Mouse (Mus musculus) lung, embryonic 14.5 days (tissue): ENCODE results near the gene Rnf212b. TPM values are rescaled to one million over a fixed set of nuclear protein-coding genes. Genes with fewer than 3 reads are reported as not detected.
"Not testable (repeated sequence)": the region's sequence is repeated elsewhere in the genome, so short reads cannot be mapped to it uniquely, and the experiment has no call there.

Experiments used
- ATAC-seq: fragments of 200-750 bp; cut with Nextera tagmentation; 2 replicates; pipeline ENCODE4 v1.8.0; 2017; ENCODE audit warnings: mild to moderate bottlenecking, moderate TSS enrichment, moderate library complexity; ENCODE audit not compliant: insufficient read depth
- DNase-seq: peaks from one replicate; pipeline ENCODE4 v3.0.0-alpha.2; 2015
- H3K27ac ChIP-seq: fragments of 300-500 bp; sonication (generic); 2 replicates; pipeline ENCODE4 v1.5.1; 2014; ENCODE audit warnings: low read depth, mild to moderate bottlenecking, moderate library complexity
- H3K27me3 ChIP-seq: fragments of 300-500 bp; sonication (generic); 2 replicates; pipeline ENCODE4 v1.6.1; 2014; ENCODE audit warnings: low read length, control low read depth; ENCODE audit not compliant: insufficient read depth
- H3K36me3 ChIP-seq: fragments of 300-500 bp; sonication (generic); 2 replicates; pipeline ENCODE4 v1.6.1; 2014; ENCODE audit warnings: control low read depth; ENCODE audit not compliant: insufficient read depth
- H3K4me1 ChIP-seq: fragments of 300-500 bp; sonication (generic); 2 replicates; pipeline ENCODE4 v1.6.1; 2014; ENCODE audit warnings: antibody characterized with exemption, control low read depth; ENCODE audit not compliant: insufficient read depth
- H3K4me2 ChIP-seq: fragments of 300-500 bp; sonication (generic); 2 replicates; pipeline ENCODE4 v1.6.1; 2014; ENCODE audit warnings: mild to moderate bottlenecking
- H3K4me3 ChIP-seq: fragments of 300-500 bp; sonication (generic); 2 replicates; pipeline ENCODE4 v1.5.1; 2014; ENCODE audit warnings: low read depth, low read length
- H3K9ac ChIP-seq: fragments of 300-500 bp; sonication (generic); 2 replicates; pipeline ENCODE4 v1.6.1; 2014
- H3K9me3 ChIP-seq: fragments of 300-500 bp; sonication (generic); 2 replicates; pipeline ENCODE4 v1.6.1; 2016; ENCODE audit warnings: low read depth, low read length, control low read depth
- CTCF ChIP-seq: IDR thresholded peaks from 2 replicates; pipeline ENCODE4 v1.5.1; 2016; ENCODE audit warnings: antibody characterized with exemption, low read depth
- WGBS: fragments of 180-500 bp; shearing (Covaris S2); extraction: QIAGEN DNeasy Blood & Tissue Kit; methylation state at CpG from one replicate; pipeline ENCODE4 v1.1.7; 2014; 5-methylcytosine and 5-hydroxymethylcytosine counted together
- polyA plus RNA-seq: library from polyadenylated mRNA; unstranded; fragments of >200 nt; fragmentation: Nextera tagmentation; extraction: Ambion mirVana; gene quantifications from 2 replicates; pipeline ENCODE4 v1.2.1, GENCODE M21; 2014

Rnf212b gene
- polyA plus RNA-seq, result not detected in 2 replicates

DNA sequence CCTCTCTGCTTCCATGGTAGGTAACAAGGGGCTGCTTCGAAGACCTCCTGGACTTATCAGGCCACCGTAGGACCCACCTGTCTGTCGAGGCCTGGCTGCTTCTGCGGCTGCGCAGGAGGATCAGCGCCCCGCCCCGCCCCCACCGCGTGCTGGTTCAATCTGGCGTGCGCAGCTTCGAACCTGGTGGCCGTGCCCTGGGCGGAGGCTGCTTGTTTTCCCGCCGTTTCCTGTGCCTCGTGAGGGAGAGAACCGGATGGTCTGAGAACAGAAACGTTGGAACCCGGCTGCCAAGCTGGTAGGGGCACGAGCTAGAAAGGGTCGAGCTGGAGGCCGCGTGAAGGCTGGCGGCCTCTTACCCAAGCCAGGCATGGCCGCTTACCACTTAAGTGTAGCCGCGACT is at the start of gene Rnf212b:
Gene Rnf212b (plus strand): TSS at position 151 of the 400 bp plus-strand sequence.
- no peaks in the 10 kb centered on the region for H3K27me3 ChIP-seq
- H3K4me3 ChIP-seq, result no peak within 1 kb of the TSS
- H3K9ac ChIP-seq, result no peak within 1 kb of the TSS
- H3K27ac ChIP-seq, result no peak within 1 kb of the TSS
- H3K36me3 ChIP-seq, result no peaks in the 10 kb centered on the region
- no peak for ATAC-seq
- no peak within 1 kb of the TSS for H3K4me2 ChIP-seq
- H3K4me1 ChIP-seq, result no peaks in the 10 kb centered on the region
- no peak for TF ChIP-seq CTCF
- 82% methylated on average over 29 of the region's 29 CpGs for WGBS
- H3K9me3 ChIP-seq, result no peaks in the 10 kb centered on the region
- no peak for DNase-seq

- H3K36me3 ChIP-seq, H3K9ac ChIP-seq, ATAC-seq, H3K27ac ChIP-seq, H3K27me3 ChIP-seq, H3K4me2 ChIP-seq, H3K4me1 ChIP-seq, H3K9me3 ChIP-seq, DNase-seq, H3K4me3 ChIP-seq: not testable (repeated sequence)
- 88% methylated on average over 6 of the region's 7 CpGs for WGBS
Measured at GRCm38 (mm10) chr14:54766937-54767336, 47.0 kb upstream of the Rnf212b start.

DNA sequence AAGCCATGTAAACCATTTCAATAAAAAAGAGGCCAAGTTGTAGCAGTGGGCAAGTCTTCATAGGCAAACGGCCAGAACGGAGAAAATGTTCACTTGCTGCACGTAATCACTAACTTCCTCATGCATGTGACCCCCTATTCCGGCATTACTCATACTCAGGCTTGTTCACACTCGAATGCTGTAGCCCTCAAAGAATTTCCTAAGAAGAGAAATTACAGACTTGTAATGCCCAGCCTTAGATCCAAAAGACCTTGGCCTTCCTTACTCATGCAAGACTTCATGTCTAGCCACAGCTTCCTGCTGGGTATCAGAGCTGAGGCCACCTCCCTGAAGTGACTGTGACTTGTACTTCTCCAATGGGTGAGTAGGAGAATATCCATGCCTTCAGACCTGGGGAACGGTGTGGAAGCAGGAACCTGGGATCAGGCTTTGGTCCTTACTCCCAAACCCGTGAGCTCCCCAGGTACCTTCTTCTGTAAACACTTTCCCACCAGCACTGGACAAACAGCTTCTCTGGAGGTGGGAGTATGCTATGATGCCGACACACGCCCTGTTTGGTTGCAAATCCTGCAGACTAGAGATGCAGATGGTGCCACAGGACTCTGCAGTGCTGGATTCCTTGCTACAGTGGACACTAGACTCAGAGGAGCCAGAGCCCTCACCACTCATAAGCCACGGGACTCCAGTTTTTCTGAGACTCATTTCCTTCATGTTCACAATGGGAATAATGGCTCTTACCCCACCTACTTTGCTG is 45.5 kb upstream of the Rnf212b start:
- H3K27me3 ChIP-seq, result no peaks in the 10 kb centered on the region
- TF ChIP-seq CTCF, result no peak
- ATAC-seq (no peak), DNase-seq (no peak)
- 81% methylated on average over 10 of the region's 10 CpGs for WGBS
- no peaks in the 10 kb centered on the region for H3K36me3 ChIP-seq
- H3K27ac ChIP-seq, result no peak overlapping the region
- H3K4me2 ChIP-seq, result no peak overlapping the region
- no peak overlapping the region for H3K4me3 ChIP-seq
- no peaks in the 10 kb centered on the region for H3K4me1 ChIP-seq
- no peaks in the 10 kb centered on the region for H3K9me3 ChIP-seq
- no peak overlapping the region for H3K9ac ChIP-seq

GRCm38 (mm10) chr14:54769068-54769425 is 44.9 kb upstream of the Rnf212b start:
- no peak overlapping the region for H3K9ac ChIP-seq
- H3K4me2 ChIP-seq, result no peak overlapping the region
- no peaks in the 10 kb centered on the region for H3K36me3 ChIP-seq
- H3K27ac ChIP-seq, result no peak overlapping the region
- TF ChIP-seq CTCF, result no peak
- DNase-seq (no peak), ATAC-seq (no peak)
- no peaks in the 10 kb centered on the region for H3K9me3 ChIP-seq
- no peak overlapping the region for H3K4me3 ChIP-seq
- H3K27me3 ChIP-seq, result no peaks in the 10 kb centered on the region
- no peaks in the 10 kb centered on the region for H3K4me1 ChIP-seq
- 91% methylated on average over 5 of the region's 5 CpGs for WGBS

GRCm38 (mm10) chr14:54770373-54770772 is 43.6 kb upstream of the Rnf212b start:
- no peak overlapping the region for H3K4me3 ChIP-seq
- H3K36me3 ChIP-seq, result no peaks in the 10 kb centered on the region
- DNase-seq, result no peak
- H3K4me2 ChIP-seq, result no peak overlapping the region
- no peaks in the 10 kb centered on the region for H3K9me3 ChIP-seq
- no peak for TF ChIP-seq CTCF
- 93% methylated on average over 5 of the region's 5 CpGs for WGBS
- no peaks in the 10 kb centered on the region for H3K27me3 ChIP-seq
- no peaks in the 10 kb centered on the region for H3K4me1 ChIP-seq
- H3K9ac ChIP-seq, result no peak overlapping the region
- ATAC-seq, result no peak
- no peak overlapping the region for H3K27ac ChIP-seq

- H3K9ac ChIP-seq, result no peak overlapping the region
- no peaks in the 10 kb centered on the region for H3K4me1 ChIP-seq
- no peak for ATAC-seq
- H3K27me3 ChIP-seq, result no peaks in the 10 kb centered on the region
- no peak for DNase-seq
- 67% methylated on average over 20 of the region's 20 CpGs for WGBS
- H3K4me3 ChIP-seq, result no peak overlapping the region
- no peaks in the 10 kb centered on the region for H3K9me3 ChIP-seq
- no peak overlapping the region for H3K27ac ChIP-seq
- H3K36me3 ChIP-seq, result no peaks in the 10 kb centered on the region
- H3K4me2 ChIP-seq, result no peak overlapping the region
- no peak for TF ChIP-seq CTCF
Measured at GRCm38 (mm10) chr14:54772333-54772856, 41.5 kb upstream of the Rnf212b start.

GRCm38 (mm10) chr14:54775534-54776041 is 38.4 kb upstream of the Rnf212b start:
- Histone ChIP-seq H3K27ac (no peak overlapping the region), H3K36me3 (no peaks in the 10 kb centered on the region), H3K4me3 (no peak overlapping the region), H3K4me1 (no peaks in the 10 kb centered on the region), H3K4me2 (no peak overlapping the region), H3K27me3 (peaks cover 7% of the 10 kb centered on the region; the same call in 1 of the 2 replicates), H3K9ac (no peak overlapping the region), H3K9me3 (no peaks in the 10 kb centered on the region)
- DNase-seq, result no peak
- TF ChIP-seq CTCF, result no peak
- no peak for ATAC-seq
- 87% methylated on average over 7 of the region's 7 CpGs for WGBS
